Mouse (Mus musculus): Measurements from ENCODE around the gene Apba2.

Gene Apba2

GRCm38 (mm10) chr7:64501536-64502270, at the start of gene Apba2:
Gene Apba2 (plus strand): TSS chr7:64501706.
- in situ Hi-C loops (cut with MboI; ENCODE audit: low sequenced_read_pairs), result no loop called here

DNA sequence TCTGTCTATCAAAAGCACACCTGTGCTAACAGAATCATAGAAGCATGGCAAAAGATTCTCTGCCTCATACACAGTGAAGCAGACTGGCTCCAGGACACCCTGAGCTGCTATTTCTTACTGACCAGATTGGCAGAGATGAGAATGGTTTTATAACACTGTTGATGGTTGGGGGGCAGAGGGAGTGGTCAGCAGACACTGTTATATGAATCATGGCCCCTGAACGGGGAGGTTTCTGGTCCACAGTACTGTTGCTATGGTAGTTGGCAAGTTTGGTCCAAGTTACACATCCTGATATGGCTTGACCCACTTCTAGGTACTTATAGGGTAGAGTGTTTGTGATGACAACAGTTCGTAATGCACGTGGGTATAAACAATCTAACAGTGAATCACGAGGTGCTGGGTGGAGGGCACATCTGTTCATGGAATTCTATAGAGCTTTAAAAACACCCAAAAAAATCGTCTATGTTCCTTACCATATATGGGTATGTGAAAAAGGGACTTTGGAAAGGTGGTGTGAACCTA, 49.6 kb upstream of the Apba2 start:
- in situ Hi-C loops (cut with MboI; ENCODE audit: low sequenced_read_pairs), result no loop called here

DNA sequence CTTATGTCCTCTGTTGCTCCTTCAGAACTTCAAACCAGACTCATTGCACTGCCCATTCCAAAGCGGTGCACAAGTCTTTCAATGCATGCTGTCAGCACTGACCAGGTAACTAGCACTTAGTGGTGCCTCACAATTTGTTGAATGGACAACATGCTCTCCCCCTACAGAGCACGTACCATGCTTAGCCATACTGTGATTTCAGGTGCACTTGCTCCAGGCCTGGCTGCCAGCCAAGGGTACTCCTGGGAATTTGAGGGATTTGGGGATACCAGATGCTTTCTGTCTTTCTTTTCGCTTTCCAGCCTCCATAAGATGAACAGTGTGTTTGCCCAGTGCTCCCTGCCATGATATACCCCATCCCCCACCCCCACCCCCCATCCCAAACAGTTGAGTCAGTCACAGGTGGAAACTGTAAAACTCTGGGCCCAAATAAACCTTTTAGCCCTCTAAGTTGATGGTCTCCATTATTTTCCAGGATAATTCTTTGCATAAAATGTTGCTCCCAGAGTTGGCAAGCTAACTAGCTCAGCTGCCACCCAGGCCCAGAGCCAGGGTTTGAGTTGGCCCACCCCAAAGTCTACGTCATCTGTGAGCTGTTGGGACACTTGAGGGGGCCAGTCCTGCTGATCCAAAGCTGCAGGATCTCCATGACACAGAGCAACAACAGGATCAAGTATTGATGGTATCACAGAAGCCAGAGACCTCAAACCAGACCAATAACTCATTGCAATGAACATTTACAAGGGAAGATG, 48.9 kb upstream of the Apba2 start:
- in situ Hi-C loops (cut with MboI; ENCODE audit: low sequenced_read_pairs), result no loop called here

GRCm38 (mm10) chr7:64456176-64456575, 45.3 kb upstream of the Apba2 start:
- in situ Hi-C loops (cut with MboI; ENCODE audit: low sequenced_read_pairs), result no loop called here

- in situ Hi-C loops (cut with MboI; ENCODE audit: low sequenced_read_pairs), result no loop called here
Observed at GRCm38 (mm10) chr7:64456676-64457075, 44.8 kb upstream of the Apba2 start.

GRCm38 (mm10) chr7:64457811-64458210, 43.7 kb upstream of the Apba2 start:
- in situ Hi-C loops (cut with MboI; ENCODE audit: low sequenced_read_pairs), result no loop called here

- in situ Hi-C loops (cut with MboI; ENCODE audit: low sequenced_read_pairs), result no loop called here
Observed at GRCm38 (mm10) chr7:64497438-64497837, 4.1 kb upstream of the Apba2 start.

GRCm38 (mm10) chr7:64502271-64503180, 1.0 kb downstream of the Apba2 start:
- in situ Hi-C loops (cut with MboI; ENCODE audit: low sequenced_read_pairs), result no loop called here

DNA sequence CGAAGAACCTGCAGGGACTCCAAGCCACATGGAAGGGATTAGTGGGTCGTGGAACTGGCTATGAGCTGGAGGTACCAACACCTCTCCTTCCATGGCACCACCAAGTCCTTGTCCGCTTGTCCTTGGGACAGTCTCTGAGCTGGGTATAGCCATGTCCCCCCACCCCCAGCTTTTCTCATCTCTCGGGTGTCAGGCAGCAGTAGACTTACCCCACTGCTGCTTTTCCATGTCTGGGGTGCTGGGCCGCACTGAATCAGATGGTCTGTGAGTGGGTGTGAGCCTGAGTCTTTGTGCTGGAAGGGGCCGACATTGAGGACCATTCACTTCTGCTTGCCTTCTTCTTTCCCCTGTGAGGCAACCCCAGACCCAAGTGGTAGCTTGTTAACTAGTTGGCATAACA, 2.1 kb downstream of the Apba2 start:
- in situ Hi-C loops (cut with MboI; ENCODE audit: low sequenced_read_pairs), result no loop called here

DNA sequence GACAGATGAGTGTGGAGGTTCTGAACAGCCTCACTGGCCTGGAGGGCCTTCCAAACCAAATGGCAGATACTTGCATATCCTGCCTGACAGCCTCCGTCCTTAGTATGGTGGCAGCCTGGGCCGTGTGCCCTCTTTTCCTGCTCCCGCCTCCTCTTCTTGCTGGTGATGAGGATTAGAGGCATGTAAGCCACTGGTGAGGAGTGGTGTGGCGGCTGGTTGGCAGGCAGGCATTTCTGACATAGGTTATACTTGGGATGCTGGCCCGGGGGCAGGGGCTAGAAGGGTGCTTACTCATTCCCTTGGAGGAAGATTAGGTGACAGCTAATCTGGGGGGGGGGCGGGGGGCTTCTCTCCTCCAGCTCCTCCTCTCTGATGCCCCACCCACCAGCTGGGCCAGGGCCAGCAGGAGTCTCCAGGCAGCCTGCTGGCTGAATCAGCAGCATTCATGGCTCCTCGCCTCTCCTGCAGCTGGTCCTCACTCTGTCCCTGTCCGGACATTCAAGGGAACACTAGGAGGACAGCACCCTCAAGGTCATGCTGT, 3.3 kb downstream of the Apba2 start:
- in situ Hi-C loops (cut with MboI; ENCODE audit: low sequenced_read_pairs), result no loop called here

DNA sequence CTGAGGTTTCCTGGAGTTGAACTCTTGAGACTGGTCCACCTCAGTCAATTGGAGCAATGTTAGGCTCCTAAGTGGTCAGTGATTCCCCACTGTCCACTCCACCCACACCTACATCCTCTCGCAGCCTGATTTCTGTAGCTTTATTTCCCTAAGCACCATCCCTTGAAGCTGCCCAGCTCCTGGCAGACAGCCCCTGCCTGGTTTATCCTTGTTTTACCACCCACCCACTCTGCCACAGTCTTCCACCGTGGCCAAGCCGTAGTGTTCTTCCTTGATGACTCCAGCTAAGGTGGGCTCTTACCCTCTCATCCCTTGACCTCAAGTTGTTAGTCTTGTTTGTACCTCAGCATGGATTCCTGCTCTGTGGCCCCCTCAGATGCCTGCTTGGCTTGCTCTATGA, 4.1 kb downstream of the Apba2 start:
- in situ Hi-C loops (cut with MboI; ENCODE audit: low sequenced_read_pairs), result no loop called here

DNA sequence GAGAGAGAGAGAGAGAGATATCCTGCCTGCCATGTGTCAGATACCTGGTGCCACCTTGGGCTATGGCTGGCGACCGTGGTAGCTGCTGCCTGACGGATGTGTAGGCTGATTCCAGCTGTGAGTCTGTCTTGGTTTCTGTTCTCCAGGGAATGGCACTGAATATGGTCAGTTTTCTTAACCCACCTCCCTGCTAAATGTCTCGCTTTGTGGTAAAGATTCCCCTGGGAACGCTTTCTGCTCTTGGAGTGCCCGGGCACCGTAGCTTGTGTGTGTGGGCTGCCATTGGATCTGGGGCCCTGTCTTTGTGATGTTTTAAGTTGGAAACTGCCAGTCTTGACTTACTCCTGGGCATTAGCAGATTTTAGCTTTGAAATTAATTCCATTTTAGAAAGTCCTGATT, 7.3 kb downstream of the Apba2 start:
- in situ Hi-C loops (cut with MboI; ENCODE audit: low sequenced_read_pairs), result no loop called here

GRCm38 (mm10) chr7:64509911-64510310, 8.4 kb downstream of the Apba2 start:
- in situ Hi-C loops (cut with MboI; ENCODE audit: low sequenced_read_pairs), result no loop called here

DNA sequence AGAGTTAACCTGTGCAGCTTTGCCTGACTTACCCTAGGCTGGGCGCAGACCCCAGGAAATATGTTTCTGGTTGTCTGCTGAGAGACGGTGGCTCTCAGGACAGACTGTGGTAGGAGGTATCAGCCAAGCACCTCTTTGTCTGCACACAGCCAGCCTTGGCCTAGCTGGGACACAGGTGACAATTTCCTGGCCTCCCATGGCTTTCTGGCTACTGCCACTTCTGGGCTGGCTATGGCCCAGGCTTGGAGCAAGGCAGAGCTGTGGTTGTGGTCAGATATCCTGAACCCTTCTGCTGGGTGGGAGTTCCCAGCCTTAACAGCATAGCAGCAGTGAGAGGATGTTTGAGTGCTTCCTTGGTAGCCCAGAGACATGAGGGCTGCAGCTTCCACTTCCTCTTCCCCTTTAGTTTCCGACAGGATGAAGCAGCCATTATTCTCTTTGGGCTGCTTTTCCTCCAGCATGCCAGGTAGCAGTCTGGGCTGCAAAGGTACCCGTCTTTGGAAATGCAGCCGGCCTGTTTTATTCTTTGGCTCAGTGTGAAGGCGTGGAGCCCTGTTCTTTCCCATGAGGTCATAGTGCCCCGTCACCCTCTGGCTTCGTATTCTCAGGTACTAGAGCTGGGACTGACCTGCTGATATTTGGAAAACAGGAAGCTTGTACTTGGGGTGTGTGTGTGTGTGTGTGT, 9.2 kb downstream of the Apba2 start:
- in situ Hi-C loops (cut with MboI; ENCODE audit: low sequenced_read_pairs), result no loop called here

- in situ Hi-C loops (cut with MboI; ENCODE audit: low sequenced_read_pairs), result no loop called here
Observed at GRCm38 (mm10) chr7:64513621-64514020, 12.1 kb downstream of the Apba2 start.

- in situ Hi-C loops (cut with MboI; ENCODE audit: low sequenced_read_pairs), result no loop called here
Observed at GRCm38 (mm10) chr7:64515280-64515679, 13.8 kb downstream of the Apba2 start.

GRCm38 (mm10) chr7:64515891-64516290, 14.4 kb downstream of the Apba2 start:
- in situ Hi-C loops (cut with MboI; ENCODE audit: low sequenced_read_pairs), result no loop called here

GRCm38 (mm10) chr7:64519091-64519490, 17.6 kb downstream of the Apba2 start:
- in situ Hi-C loops (cut with MboI; ENCODE audit: low sequenced_read_pairs), result no loop called here

DNA sequence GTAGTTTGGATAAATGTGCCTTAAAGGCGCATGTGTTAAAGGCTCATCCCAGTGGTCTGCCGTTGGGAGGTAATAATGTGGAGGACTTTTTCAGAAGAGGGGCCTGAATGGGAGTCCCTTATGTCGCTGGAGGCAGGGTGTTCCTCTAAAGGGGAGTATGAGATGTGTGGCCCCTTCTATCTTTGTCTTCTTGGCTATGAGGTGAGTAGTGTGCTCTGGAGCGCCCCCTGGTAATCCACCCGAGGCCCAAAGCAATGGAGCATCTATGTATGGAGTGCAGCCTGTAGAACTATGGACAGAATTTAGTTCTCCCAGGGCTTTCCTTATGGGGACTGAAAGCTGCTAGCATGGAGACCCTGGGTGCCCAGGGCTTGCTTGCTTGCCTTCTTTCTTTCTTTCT, 18.0 kb downstream of the Apba2 start:
- in situ Hi-C loops (cut with MboI; ENCODE audit: low sequenced_read_pairs), result no loop called here

- in situ Hi-C loops (cut with MboI; ENCODE audit: low sequenced_read_pairs), result no loop called here
Observed at GRCm38 (mm10) chr7:64521695-64522408, 20.3 kb downstream of the Apba2 start.

All from CH12F3 (cell line).